Mouse (Mus musculus) spleen, adult 2 months (tissue): ENCODE data around the gene 4922502D21Rik.

Experiments used
- CTCF ChIP-seq: fragments of 200-500 bp; IDR thresholded peaks from 2 replicates; pipeline ENCODE4 v1.5.1; 2011; ENCODE audit warnings: mild to moderate bottlenecking, inconsistent platforms; ENCODE audit not compliant: insufficient read depth, insufficient read length, insufficient replicate concordance; ENCODE audit errors: extremely low read depth
- POLR2A ChIP-seq: fragments of 200-500 bp; IDR thresholded peaks from 2 replicates; pipeline ENCODE4 v1.6.1; 2011; ENCODE audit warnings: low read depth, low read length, inconsistent platforms

- TF ChIP-seq CTCF = no peak
- no peak for TF ChIP-seq POLR2A
These were observed 47.1 kb downstream of the 4922502D21Rik start for GRCm38 (mm10) chr6:129284384-129285104.
